Mouse (Mus musculus) CH12.LX (cell line): Measurements from ENCODE around the gene Htt. TPM values are rescaled to one million over a fixed set of nuclear protein-coding genes. Genes with fewer than 3 reads are reported as not detected.

Experiments used
- DNase-seq: peaks from one replicate; pipeline ENCODE4 v3.0.0-alpha.2; 2013; ENCODE audit errors: extremely low read depth
- H3K27ac ChIP-seq: 2 replicates; pipeline ENCODE4 v1.5.1; 2012; ENCODE audit warnings: low read depth, mild to moderate bottlenecking, control low read depth, moderate library complexity; ENCODE audit not compliant: insufficient read depth
- H3K27me3 ChIP-seq: replicated peaks from 2 replicates; pipeline ENCODE3; 2012; ENCODE audit warnings: inconsistent platforms
- H3K36me3 ChIP-seq, 2 experiments: replicated peaks in 1 of 2; 2 replicates each; pipeline versions ENCODE3 to v1.6.1; 2012; ENCODE audit warnings: inconsistent platforms in 1 of 2, low read length in 1 of 2, mild to moderate bottlenecking in 1 of 2, mixed read lengths in 1 of 2, moderate library complexity in 1 of 2; ENCODE audit not compliant: control insufficient read depth in 1 of 2, insufficient read depth in 1 of 2
- H3K4me1 ChIP-seq, 2 experiments: 2 replicates each; pipeline ENCODE4 v1.6.1; 2012; ENCODE audit warnings: inconsistent platforms in 1 of 2, moderate library complexity in 1 of 2; ENCODE audit not compliant: insufficient read depth in 2 of 2, control insufficient read depth in 1 of 2
- H3K4me2 ChIP-seq: 2 replicates; pipeline ENCODE4 v1.6.1; 2012; ENCODE audit warnings: low read depth, mild to moderate bottlenecking, control low read depth; ENCODE audit not compliant: poor library complexity, insufficient read depth, severe bottlenecking
- H3K4me3 ChIP-seq, 3 experiments: fragments of 150-350 bp in 1 of 3; sonication (generic) in 1 of 3; replicated peaks in 1 of 3; 2 replicates each; pipeline versions ENCODE3 to v1.5.1; 2011 to 2012; ENCODE audit warnings: low read depth in 2 of 3, low read length in 2 of 3, mild to moderate bottlenecking in 2 of 3, moderate library complexity in 2 of 3, control low read depth in 1 of 3, improper control_type of control experiment in 1 of 3, inconsistent platforms in 1 of 3, mixed read lengths in 1 of 3; ENCODE audit not compliant: poor library complexity in 1 of 3
- H3K79me2 ChIP-seq: replicated peaks from 2 replicates; pipeline ENCODE4 v1.6.1; 2012; ENCODE audit warnings: mild to moderate bottlenecking, moderate library complexity; ENCODE audit not compliant: control insufficient read depth, poor library complexity, insufficient read depth, severe bottlenecking; ENCODE audit errors: extremely low read depth
- H3K9ac ChIP-seq: 2 replicates; pipeline ENCODE4 v1.6.1; 2012; ENCODE audit warnings: low read depth, mild to moderate bottlenecking, control low read depth, moderate library complexity; ENCODE audit not compliant: insufficient read depth
- H3K9me3 ChIP-seq: replicated peaks from 2 replicates; pipeline ENCODE3; 2012; ENCODE audit warnings: low read length, inconsistent platforms, mixed read lengths
- BHLHE40 ChIP-seq: IDR thresholded peaks from 2 replicates; pipeline ENCODE4 v1.6.1; 2011; ENCODE audit warnings: mild to moderate bottlenecking, low read depth, low read length, improper control_type of control experiment
- CHD1 ChIP-seq: IDR thresholded peaks from 2 replicates; pipeline ENCODE4 v1.6.1; 2012; ENCODE audit warnings: low read depth, low read length, improper control_type of control experiment, inconsistent platforms
- E2F4 ChIP-seq: IDR thresholded peaks from 2 replicates; pipeline ENCODE4 v1.6.1; 2011; ENCODE audit warnings: low read depth, low read length, improper control_type of control experiment; ENCODE audit not compliant: insufficient replicate concordance
- EP300 ChIP-seq: IDR thresholded peaks from 2 replicates; pipeline ENCODE4 v1.6.1; 2011; ENCODE audit warnings: low read length, improper control_type of control experiment
- GABPA ChIP-seq: IDR thresholded peaks from 2 replicates; pipeline ENCODE4 v1.6.1; 2012; ENCODE audit warnings: low read depth, low read length, improper control_type of control experiment, inconsistent platforms; ENCODE audit not compliant: insufficient replicate concordance
- HCFC1 ChIP-seq: IDR thresholded peaks from 2 replicates; pipeline ENCODE4 v1.6.1; 2012; ENCODE audit warnings: low read depth, mild to moderate bottlenecking, inconsistent platforms, low read length, improper control_type of control experiment
- JUND ChIP-seq: conservative IDR thresholded peaks from 2 replicates; pipeline ENCODE4 v1.6.1; 2011; ENCODE audit warnings: low read depth, low read length, improper control_type of control experiment
- MAX ChIP-seq: IDR thresholded peaks from 2 replicates; pipeline ENCODE4 v1.6.1; 2011; ENCODE audit warnings: low read length, improper control_type of control experiment
- MXI1 ChIP-seq: IDR thresholded peaks from 2 replicates; pipeline ENCODE4 v1.6.1; 2011; ENCODE audit warnings: mild to moderate bottlenecking, low read depth, low read length, improper control_type of control experiment
- MYC ChIP-seq: IDR thresholded peaks from 2 replicates; pipeline ENCODE4 v1.6.1; 2011; ENCODE audit warnings: low read depth, mild to moderate bottlenecking, improper control_type of control experiment, low read length
- NRF1 ChIP-seq: IDR thresholded peaks from 2 replicates; pipeline ENCODE4 v1.6.1; 2014; ENCODE audit warnings: low read depth, mild to moderate bottlenecking, inconsistent platforms, low read length, improper control_type of control experiment, moderate library complexity
- TBP ChIP-seq: conservative IDR thresholded peaks from 2 replicates; pipeline ENCODE4 v1.6.1; 2011; ENCODE audit warnings: low read depth, low read length, improper control_type of control experiment
- TCF12 ChIP-seq: IDR thresholded peaks from 2 replicates; pipeline ENCODE4 v1.6.1; 2014; ENCODE audit warnings: low read depth, mild to moderate bottlenecking, inconsistent platforms, low read length, improper control_type of control experiment
- UBTF ChIP-seq: IDR thresholded peaks from 2 replicates; pipeline ENCODE4 v1.6.1; 2012; ENCODE audit warnings: low read depth, mild to moderate bottlenecking, inconsistent platforms, low read length, improper control_type of control experiment, moderate library complexity
- ZKSCAN1 ChIP-seq: IDR thresholded peaks from 2 replicates; pipeline ENCODE4 v1.6.1; 2012; ENCODE audit warnings: low read depth, inconsistent platforms, low read length, improper control_type of control experiment, borderline replicate concordance
- ZNF384 ChIP-seq: IDR thresholded peaks from 2 replicates; pipeline ENCODE4 v1.6.1; 2012; ENCODE audit warnings: low read depth, low read length, improper control_type of control experiment, inconsistent platforms
- dilution Hi-C: fragments of 300-500 bp; cut with MboI; formaldehyde crosslinking; loops from 2 replicates; pipeline ENCODE4 v1.14.3; 2020; ENCODE audit warnings: low sequenced_read_pairs; ENCODE audit not compliant: extremely low pct_unique_long_range_greater_than_20kb, extremely low pct_ligation_motif_present
- in situ Hi-C: fragments of 300-500 bp; cut with MboI; formaldehyde crosslinking; loops from 3 replicates; pipeline ENCODE4 v1.14.3; 2019; ENCODE audit warnings: low sequenced_read_pairs, low pct_ligation_motif_present, low pct_unique_long_range_greater_than_20kb, mixed read lengths
- polyA plus RNA-seq: library from polyadenylated mRNA; unstranded; fragments of >175 nt; gene quantifications from 2 replicates; pipeline ENCODE4 v1.2.1, GENCODE M21; 2012; ENCODE audit warnings: low read depth; ENCODE audit not compliant: insufficient read length
- total RNA-seq, 2 experiments: library from RNA; depleted of rRNA; stranded (reverse); fragments of 300-350 nt in 1 of 2; fragments of >200 nt in 1 of 2; gene quantifications; 2 replicates each; pipeline ENCODE4 v1.2.3; 2012 to 2014

Gene Htt
- total and polyA plus RNA-seq, 3 experiments = 10.2 to 18.1 (median 18.1) TPM

DNA sequence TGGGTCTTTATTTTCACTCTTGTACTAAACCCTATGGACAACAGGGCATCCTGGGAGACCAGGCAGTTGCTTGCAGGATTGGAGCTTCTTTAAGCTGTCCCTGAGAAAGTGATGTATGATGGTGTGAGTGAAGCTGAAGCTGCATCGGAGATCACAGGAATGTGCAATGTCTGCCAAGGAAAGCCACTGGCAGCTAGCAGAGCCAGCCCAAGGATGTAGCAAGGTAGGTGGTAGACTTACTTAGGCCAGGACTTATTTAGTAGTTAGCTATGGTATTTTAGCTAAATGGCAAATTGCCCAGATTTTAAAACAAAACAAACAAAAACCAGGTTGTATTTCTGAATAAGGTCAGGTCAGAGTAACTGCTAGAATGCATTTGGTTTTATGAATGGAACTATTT is 2.8 kb upstream of the Htt start:
- peaks cover 9% of the 10 kb centered on the region; the same call in 1 of the 2 replicates for H3K79me2 ChIP-seq
- H3K9ac ChIP-seq = no peak overlapping the region
- in situ Hi-C loops = no loop called here
- no peaks in the 10 kb centered on the region for H3K36me3 ChIP-seq
- no peak overlapping the region for H3K27ac ChIP-seq
- no peaks in the 10 kb centered on the region for H3K9me3 ChIP-seq
- H3K27me3 ChIP-seq = peaks cover 39% of the 10 kb centered on the region
- DNase-seq = no peak
- TF ChIP-seq MAX = no peak
- H3K4me1 ChIP-seq = peaks cover 4% of the 10 kb centered on the region in 2 experiments; a peak in 2 of 4 replicates
- no peak overlapping the region for H3K4me3 ChIP-seq
- H3K4me2 ChIP-seq = no peak overlapping the region
- dilution Hi-C loops = no loop called here

DNA sequence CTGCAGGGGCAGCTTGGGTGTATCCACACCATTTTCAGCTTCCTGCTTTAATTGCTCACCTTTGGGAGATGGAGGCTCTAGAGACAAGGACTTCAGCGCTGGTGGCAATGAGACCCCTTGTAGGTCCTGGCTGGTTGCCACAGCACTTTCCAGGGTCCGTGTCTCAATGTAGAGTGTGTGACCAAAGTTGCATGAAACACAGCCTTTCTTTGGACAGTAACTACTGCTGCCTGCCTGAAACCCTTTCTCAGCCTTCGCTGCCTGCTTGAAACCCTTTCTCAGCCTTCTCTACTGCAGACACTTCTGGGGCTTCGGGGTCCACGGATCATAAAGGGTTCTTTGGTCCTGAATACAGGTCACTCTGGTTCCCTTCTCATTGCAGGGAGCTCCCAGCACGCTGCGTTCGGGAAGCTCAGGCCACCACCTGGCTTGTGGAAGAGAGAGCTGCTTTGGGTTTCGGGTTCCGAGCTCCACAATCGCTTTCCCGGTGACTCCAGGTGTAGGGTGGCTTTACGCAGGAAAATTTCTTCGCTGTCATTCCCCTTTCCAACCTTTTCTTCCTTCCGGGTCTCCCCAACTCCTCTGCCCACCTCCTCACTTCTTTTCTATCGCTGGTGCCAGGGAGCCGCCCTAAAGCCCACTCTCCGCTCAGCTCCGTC is 561 bp upstream of the Htt start:
- H3K4me3 ChIP-seq = peak overlapping the region; percentile 89 to 97 (median 93)
- H3K27me3 ChIP-seq = peaks cover 31% of the 10 kb centered on the region
- TF ChIP-seq EP300 (no peak), JUND (no peak), NRF1 (no peak), E2F4 (no peak), CHD1 (no peak), ZNF384 (no peak), TCF12 (no peak), ZKSCAN1 (no peak), HCFC1 (no peak)
- peaks cover 4 to 12% of the 10 kb centered on the region in 2 experiments; a peak in 2 of 4 replicates for H3K4me1 ChIP-seq
- no peak for DNase-seq
- H3K36me3 ChIP-seq = no peaks in the 10 kb centered on the region
- peak overlapping the region; percentile 82 for H3K4me2 ChIP-seq
- no peaks in the 10 kb centered on the region for H3K9me3 ChIP-seq
- H3K79me2 ChIP-seq = peaks cover 15% of the 10 kb centered on the region; the same call in 1 of the 2 replicates
- in situ Hi-C loops = no loop called here
- H3K9ac ChIP-seq = peak overlapping the region; percentile 73
- dilution Hi-C loops = no loop called here
- no peak overlapping the region for H3K27ac ChIP-seq

- peak; percentile 30 for DNase-seq
Observed at GRCm38 (mm10) chr5:34761934-34762611, 533 bp downstream of the Htt start.

More at GRCm38 (mm10) chr5:34761934-34762611, 533 bp downstream of the Htt start:
- in situ Hi-C loops (no loop called here), dilution Hi-C loops (no loop called here)
- Histone ChIP-seq H3K27me3 (peaks cover 20% of the 10 kb centered on the region), H3K4me3 (peak overlapping the region; percentile 89 to 97 (median 93)), H3K4me2 (peak overlapping the region; percentile 85), H3K79me2 (peaks cover 20% of the 10 kb centered on the region; the same call in 1 of the 2 replicates), H3K4me1 (peaks cover 4 to 12% of the 10 kb centered on the region in 2 experiments; a peak in 2 of 4 replicates), H3K9ac (peak overlapping the region; percentile 88), H3K9me3 (no peaks in the 10 kb centered on the region), H3K27ac (peak overlapping the region; percentile 16; the same call in 1 of the 2 replicates), H3K36me3 (no peaks in the 10 kb centered on the region)
- TF ChIP-seq CHD1 = no peak
- TF ChIP-seq ZKSCAN1 = no peak
- TF ChIP-seq MXI1 = peak; percentile 1; the same call in 1 of the 2 replicates
- TF ChIP-seq MAX = no peak
- no peak for TF ChIP-seq TCF12
- TF ChIP-seq MYC = no peak
- TF ChIP-seq BHLHE40 = no peak
- no peak for TF ChIP-seq TBP
- 0 out of 2 replicates have a peak, but pooled peaks have one; percentile 22 for TF ChIP-seq UBTF
- TF ChIP-seq GABPA = no peak
